Mouse (Mus musculus): ENCODE results near the gene Hk1.

Hk1 gene

DNA sequence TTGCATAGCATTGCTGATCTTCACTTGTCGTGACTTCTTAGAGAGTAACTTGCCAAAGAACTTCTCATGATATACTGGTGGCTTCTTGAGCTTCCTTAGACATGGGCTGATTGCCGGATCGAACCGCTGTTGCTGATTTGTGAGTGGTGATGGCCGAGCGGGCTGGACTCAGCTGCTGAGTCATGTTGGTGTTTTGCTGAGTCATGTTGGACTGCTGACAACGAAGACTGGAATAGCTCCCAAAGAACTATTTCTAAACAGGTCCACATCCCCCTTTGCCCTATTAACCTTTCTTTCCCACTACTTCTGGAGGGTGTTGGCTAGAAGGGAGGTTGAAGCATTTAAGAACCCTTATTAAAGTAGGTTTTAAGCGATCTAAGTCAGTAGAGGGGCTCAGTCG, 135.6 kb downstream of the Hk1 start:
- in situ Hi-C loops (cut with MboI; ENCODE audit: low pct_unique_long_range_greater_than_20kb in 1 of 2, low sequenced_read_pairs in 2 of 2, unreplicated experiment in 1 of 2), result loop anchor here (5.0 to 10.0 kb wide), 2 partner anchors 57 to 139 kb away; no protein-coding TSS in a partner anchor

GRCm38 (mm10) chr10:62242896-62243295, 136.8 kb downstream of the Hk1 start:
- in situ Hi-C loops (cut with MboI; ENCODE audit: low pct_unique_long_range_greater_than_20kb in 1 of 2, low sequenced_read_pairs in 2 of 2, unreplicated experiment in 1 of 2), result loop anchor here (5.0 to 10.0 kb wide), 2 partner anchors 56 to 138 kb away; no protein-coding TSS in a partner anchor

GRCm38 (mm10) chr10:62242358-62242757, 137.3 kb downstream of the Hk1 start:
- in situ Hi-C loops (cut with MboI; ENCODE audit: low pct_unique_long_range_greater_than_20kb in 1 of 2, low sequenced_read_pairs in 2 of 2, unreplicated experiment in 1 of 2), result loop anchor here (5.0 to 10.0 kb wide), 2 partner anchors 55 to 138 kb away; no protein-coding TSS in a partner anchor

GRCm38 (mm10) chr10:62239270-62239669, 140.4 kb downstream of the Hk1 start:
- in situ Hi-C loops (cut with MboI; ENCODE audit: low pct_unique_long_range_greater_than_20kb in 1 of 2, low sequenced_read_pairs in 2 of 2, unreplicated experiment in 1 of 2), result no loop called here

- in situ Hi-C loops (cut with MboI; ENCODE audit: low pct_unique_long_range_greater_than_20kb in 1 of 2, low sequenced_read_pairs in 2 of 2, unreplicated experiment in 1 of 2), result no loop called here
These were observed 141.0 kb downstream of the Hk1 start for GRCm38 (mm10) chr10:62238688-62239087.

- in situ Hi-C loops (cut with MboI; ENCODE audit: low pct_unique_long_range_greater_than_20kb in 1 of 2, low sequenced_read_pairs in 2 of 2, unreplicated experiment in 1 of 2), result no loop called here
These were observed 142.5 kb downstream of the Hk1 start for GRCm38 (mm10) chr10:62237205-62237604.

DNA sequence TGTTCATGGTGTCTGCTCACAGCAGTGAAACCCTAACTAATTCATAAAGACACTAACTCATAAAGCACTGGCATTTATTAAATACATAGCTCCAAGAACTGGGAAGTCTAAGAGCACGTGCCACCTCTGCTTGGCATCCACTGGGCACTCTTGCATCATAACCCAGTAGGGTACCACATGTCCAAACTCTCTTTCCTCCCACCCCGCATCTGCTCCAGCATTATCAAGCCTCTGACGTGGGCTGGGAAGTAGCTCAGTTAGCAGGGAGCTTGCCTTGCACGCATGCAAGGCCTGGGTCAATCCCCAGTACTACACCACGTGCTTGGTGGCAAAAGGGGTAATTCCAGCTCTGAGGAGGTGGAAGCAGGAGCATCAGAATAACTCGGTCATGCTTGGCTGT, 143.5 kb downstream of the Hk1 start:
- in situ Hi-C loops (cut with MboI; ENCODE audit: low pct_unique_long_range_greater_than_20kb in 1 of 2, low sequenced_read_pairs in 2 of 2, unreplicated experiment in 1 of 2), result no loop called here

GRCm38 (mm10) chr10:62231811-62232210, 147.9 kb downstream of the Hk1 start:
- in situ Hi-C loops (cut with MboI; ENCODE audit: low pct_unique_long_range_greater_than_20kb in 1 of 2, low sequenced_read_pairs in 2 of 2, unreplicated experiment in 1 of 2), result no loop called here

DNA sequence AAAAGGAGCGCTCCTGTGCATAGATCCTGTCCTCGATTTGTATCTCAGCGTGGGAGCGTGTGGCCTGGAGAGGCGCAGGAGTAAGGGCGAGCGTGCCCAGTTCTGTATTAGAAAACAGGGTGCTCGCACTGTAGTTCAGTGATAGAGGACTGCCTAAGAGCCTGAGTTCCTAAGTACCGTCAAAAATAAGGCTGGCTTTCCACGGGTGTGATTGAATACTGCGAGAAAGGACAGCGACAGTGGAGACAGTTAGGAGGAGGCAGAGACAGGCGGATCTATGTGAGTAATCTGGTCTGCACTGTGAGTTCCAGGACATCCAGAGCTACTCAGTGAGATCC, 148.3 kb downstream of the Hk1 start:
- in situ Hi-C loops (cut with MboI; ENCODE audit: low pct_unique_long_range_greater_than_20kb in 1 of 2, low sequenced_read_pairs in 2 of 2, unreplicated experiment in 1 of 2), result no loop called here

DNA sequence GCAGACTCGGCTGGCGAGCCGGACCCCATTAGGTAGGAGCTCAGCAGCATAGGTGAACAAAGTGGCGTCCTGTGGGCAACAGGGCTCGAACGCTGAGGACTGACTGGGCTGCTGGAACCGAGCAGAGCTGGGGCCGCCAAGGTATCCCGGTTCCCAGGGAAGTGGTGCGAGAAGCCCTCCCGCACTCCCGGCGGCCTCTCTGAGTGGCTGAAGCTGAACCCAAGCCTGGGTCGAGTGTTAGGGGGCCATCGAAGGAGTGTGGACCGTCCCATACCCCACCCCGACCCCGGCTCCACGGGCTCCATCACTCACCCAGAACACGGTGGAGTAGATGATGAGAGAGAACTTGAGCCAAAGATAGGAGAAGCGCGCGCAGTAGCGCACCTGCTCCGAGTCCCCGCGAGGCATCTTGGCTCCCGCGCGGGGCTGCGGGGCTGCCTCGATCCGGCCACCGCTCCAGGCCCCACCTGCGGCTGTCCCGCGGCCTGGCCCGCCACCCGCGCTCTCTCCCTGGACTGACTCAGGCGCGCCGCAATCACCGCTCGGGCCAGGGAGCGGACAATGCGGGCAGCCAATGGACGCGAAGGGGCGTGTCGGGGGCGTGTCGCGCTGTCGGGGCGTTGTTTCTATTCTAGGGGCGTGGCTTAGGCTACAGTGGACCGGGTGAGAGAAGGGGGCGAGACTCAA, 148.9 kb downstream of the Hk1 start, which contains the start of gene Tspan15:
TSS of gene Tspan15 (minus strand) at position 544 of the 687 bp plus-strand sequence.
- in situ Hi-C loops (cut with MboI; ENCODE audit: low pct_unique_long_range_greater_than_20kb in 1 of 2, low sequenced_read_pairs in 2 of 2, unreplicated experiment in 1 of 2), result no loop called here

DNA sequence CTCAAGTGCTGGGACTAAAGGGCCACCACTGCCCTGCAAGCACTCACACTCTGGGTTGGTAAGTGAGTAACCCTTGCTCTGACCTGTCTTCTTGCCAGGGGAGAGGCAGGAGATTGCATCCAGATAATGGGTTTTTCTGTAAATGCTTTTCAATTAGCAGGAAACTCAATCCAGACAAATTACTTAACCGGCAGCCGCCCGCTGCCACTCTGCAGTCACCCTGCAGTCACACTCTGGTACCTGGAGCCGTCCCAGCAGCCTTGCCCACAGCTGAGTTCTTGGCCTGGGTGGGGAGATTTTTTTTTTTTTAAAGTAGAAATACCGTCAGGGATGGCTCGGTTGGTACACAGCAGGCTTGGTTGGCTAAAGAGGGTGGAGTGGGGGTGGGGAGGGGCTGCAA, 151.6 kb downstream of the Hk1 start:
- in situ Hi-C loops (cut with MboI; ENCODE audit: low pct_unique_long_range_greater_than_20kb in 1 of 2, low sequenced_read_pairs in 2 of 2, unreplicated experiment in 1 of 2), result no loop called here

- in situ Hi-C loops (cut with MboI; ENCODE audit: low pct_unique_long_range_greater_than_20kb in 1 of 2, low sequenced_read_pairs in 2 of 2, unreplicated experiment in 1 of 2), result no loop called here
These were observed 153.9 kb downstream of the Hk1 start for GRCm38 (mm10) chr10:62225839-62226238.

DNA sequence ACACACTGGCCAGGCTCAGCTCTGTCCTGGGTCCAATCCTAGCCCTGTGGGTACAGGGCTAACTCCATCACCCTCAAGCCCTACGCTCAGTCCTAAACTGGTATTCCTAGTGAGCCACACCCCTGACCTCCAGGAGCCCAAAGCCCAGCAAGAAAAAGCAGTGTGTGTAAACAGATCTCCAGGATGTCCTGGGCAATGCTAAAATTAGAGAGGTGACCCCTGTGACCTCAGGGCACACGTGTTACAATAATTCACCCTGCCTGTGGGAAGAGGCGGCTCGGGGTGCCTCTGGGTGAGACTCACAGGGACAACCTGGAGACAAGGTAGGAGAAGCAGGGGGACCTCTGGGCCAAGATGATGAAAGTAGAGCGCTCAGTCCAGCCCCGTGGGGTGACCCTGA, 155.5 kb downstream of the Hk1 start:
- in situ Hi-C loops (cut with MboI; ENCODE audit: low pct_unique_long_range_greater_than_20kb in 1 of 2, low sequenced_read_pairs in 2 of 2, unreplicated experiment in 1 of 2), result no loop called here

- in situ Hi-C loops (cut with MboI; ENCODE audit: low pct_unique_long_range_greater_than_20kb in 1 of 2, low sequenced_read_pairs in 2 of 2, unreplicated experiment in 1 of 2), result no loop called here
These were observed 156.9 kb downstream of the Hk1 start for GRCm38 (mm10) chr10:62222777-62223176.

DNA sequence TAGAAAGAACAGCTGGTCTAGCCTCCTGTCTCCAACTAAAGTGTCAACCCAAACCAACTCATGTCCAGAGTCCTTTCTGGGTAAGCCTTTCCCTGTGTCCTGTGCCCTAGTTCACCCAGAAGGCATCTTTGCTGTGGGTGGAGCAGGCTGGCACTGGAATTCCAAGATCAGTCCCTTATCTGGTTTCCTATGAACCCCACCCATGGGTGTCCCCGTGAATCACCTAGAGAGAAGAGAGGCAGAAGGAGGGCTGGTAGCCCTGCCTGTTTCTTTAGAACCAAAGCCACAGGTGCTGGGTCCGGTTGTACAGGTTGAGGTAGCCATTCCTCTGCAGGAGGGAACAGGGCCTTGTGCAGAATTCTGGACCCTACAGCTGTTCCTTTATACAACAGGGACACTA, 158.1 kb downstream of the Hk1 start:
- in situ Hi-C loops (cut with MboI; ENCODE audit: low pct_unique_long_range_greater_than_20kb in 1 of 2, low sequenced_read_pairs in 2 of 2, unreplicated experiment in 1 of 2), result no loop called here

DNA sequence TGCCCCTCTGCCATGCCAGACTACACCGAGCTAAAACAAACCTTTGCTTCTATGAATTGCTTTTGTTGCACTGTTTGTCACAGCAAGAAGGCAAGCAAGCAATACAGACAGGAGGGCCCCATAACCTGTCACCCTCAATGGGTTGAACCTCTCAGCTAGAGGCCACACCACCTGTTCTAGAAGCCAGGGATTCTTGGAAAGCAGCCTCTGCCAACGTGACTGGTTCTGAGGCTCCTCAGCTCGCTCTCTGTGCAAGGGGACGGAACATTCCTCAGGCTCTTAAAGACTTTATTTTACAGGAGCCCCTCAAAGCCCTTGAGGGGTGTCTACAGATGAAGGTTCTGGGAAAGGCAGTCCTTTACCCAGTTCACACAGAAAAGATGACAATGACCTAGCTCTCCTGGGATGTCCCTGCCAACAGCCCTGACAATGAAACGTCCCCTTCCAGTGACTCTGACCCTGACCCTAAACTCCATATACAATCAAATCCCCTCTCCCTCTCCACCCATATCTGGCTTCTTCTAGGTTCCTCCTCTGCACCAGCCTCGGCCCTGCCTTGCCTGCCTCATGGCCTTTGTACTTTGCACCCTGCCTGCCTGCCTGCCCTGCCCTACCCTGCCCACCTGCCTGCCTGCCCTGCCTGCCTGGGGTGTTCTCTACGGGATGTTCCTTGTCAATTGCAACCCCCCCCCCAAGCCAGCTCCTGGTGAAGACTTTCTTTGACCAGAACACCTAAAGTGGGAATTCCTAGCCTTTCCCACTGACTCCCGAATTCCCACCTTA, 158.8 kb downstream of the Hk1 start:
- in situ Hi-C loops (cut with MboI; ENCODE audit: low pct_unique_long_range_greater_than_20kb in 1 of 2, low sequenced_read_pairs in 2 of 2, unreplicated experiment in 1 of 2), result no loop called here

Data from mouse embryonic stem cell (cell line).